Mouse (Mus musculus): ENCODE results near the gene Rps15. TPM values are rescaled to one million over a fixed set of nuclear protein-coding genes. Genes with fewer than 3 reads are reported as not detected.

Rps15 gene
- polyA plus RNA-seq, 1 experiment from 2014 or later = 708 TPM

DNA sequence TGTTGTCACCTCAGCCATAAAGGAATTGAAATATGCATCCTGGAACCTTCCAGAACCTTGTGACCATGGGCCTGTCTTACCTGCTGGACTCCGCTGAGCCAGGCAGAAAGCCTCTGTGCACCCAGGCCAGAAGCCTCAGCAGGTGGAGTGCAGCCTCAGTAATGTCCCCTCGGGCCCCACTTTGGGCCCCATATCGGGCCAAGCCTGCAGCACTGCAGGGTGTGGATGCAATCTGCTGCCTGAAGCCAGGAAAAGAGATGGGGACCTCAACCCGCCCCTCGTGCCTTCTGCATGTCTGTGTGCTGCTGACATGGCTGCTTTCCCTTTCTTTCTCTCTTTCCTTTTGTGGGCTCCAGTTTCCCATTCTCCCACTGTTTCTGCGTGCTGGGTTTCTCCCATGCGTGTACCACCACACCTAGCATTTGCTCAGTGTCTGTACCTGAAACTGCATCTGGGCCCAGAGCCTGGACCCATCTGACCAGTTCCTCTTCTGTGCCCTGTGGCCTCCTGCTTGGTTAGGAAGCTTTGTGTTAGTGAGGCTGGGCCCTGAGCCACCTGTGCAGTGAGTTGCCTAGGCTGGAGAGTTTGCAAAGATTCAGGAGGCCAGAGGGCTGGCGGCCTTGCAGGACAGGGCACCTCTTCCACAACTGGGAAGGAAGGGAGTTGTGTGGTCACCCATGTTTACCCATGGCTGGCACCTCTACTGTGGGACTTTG is 20.2 kb upstream of the Rps15 start:
- H3K27ac ChIP-seq (ENCODE audit: low read depth, low read length) = peak overlapping the region; percentile 87
- ATAC-seq = peak; percentile 30; the same call in 1 of the 2 replicates
- TF ChIP-seq CTCF (IDR thresholded peaks at IDR 0.05; ENCODE audit: low read depth) = no peak
- peaks cover 31% of the 10 kb centered on the region for H3K36me3 ChIP-seq (ENCODE audit: control insufficient read depth, insufficient read depth)
- 0 out of 2 replicates have a peak, but pooled peaks cover 6% of the 10 kb centered on the region for H3K4me1 ChIP-seq (replicated peaks; ENCODE audit: control insufficient read depth, insufficient read depth, low read length)
- H3K27me3 ChIP-seq (replicated peaks; ENCODE audit: control insufficient read depth, insufficient read depth, low read length) = no peaks in the 10 kb centered on the region
- 51% methylated on average over 8 of the region's 8 CpGs for WGBS
- H3K9ac ChIP-seq (ENCODE audit: low read depth, low read length) = no peak overlapping the region
- H3K4me2 ChIP-seq (replicated peaks; ENCODE audit: low read depth) = peak overlapping the region; percentile 27; the same call in 1 of the 2 replicates
- H3K9me3 ChIP-seq (ENCODE audit: control insufficient read depth) = no peaks in the 10 kb centered on the region
- no peak overlapping the region for H3K4me3 ChIP-seq (ENCODE audit: low read depth, low read length)

DNA sequence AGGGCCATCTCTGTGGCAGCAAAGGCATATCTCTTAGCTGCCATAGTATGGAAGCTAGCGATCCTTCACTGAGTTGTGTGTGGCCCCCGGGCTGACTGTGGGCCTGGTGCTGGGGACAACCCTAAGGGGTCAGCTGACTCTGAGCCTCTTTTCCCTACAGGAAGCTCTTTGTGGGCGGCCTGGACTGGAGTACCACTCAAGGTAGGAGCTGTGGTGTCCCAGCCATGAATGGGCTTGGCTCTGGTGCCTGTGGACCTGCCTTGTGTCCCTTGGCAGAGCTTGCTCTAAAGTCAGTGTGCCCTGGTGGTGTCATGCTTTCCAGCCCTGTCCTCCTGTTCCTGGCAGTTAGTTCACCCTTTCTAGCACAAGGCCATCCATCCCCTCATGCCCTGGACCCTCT is 18.4 kb upstream of the Rps15 start:
- no peak for TF ChIP-seq CTCF (IDR thresholded peaks at IDR 0.05; ENCODE audit: low read depth)
- peaks cover 50% of the 10 kb centered on the region for H3K36me3 ChIP-seq (ENCODE audit: control insufficient read depth, insufficient read depth)
- WGBS = 77% methylated on average over 3 of the region's 3 CpGs
- H3K9ac ChIP-seq (ENCODE audit: low read depth, low read length) = no peak overlapping the region
- no peaks in the 10 kb centered on the region for H3K27me3 ChIP-seq (replicated peaks; ENCODE audit: control insufficient read depth, insufficient read depth, low read length)
- 0 out of 2 replicates have a peak overlapping the region, but pooled peaks have one; percentile 7 for H3K4me2 ChIP-seq (replicated peaks; ENCODE audit: low read depth)
- no peak overlapping the region for H3K4me3 ChIP-seq (ENCODE audit: low read depth, low read length)
- H3K4me1 ChIP-seq (replicated peaks; ENCODE audit: control insufficient read depth, insufficient read depth, low read length) = 0 out of 2 replicates have a peak, but pooled peaks cover 6% of the 10 kb centered on the region
- no peak for ATAC-seq
- no peaks in the 10 kb centered on the region for H3K9me3 ChIP-seq (ENCODE audit: control insufficient read depth)
- peak overlapping the region; percentile 23; the same call in 1 of the 2 replicates for H3K27ac ChIP-seq (ENCODE audit: low read depth, low read length)

DNA sequence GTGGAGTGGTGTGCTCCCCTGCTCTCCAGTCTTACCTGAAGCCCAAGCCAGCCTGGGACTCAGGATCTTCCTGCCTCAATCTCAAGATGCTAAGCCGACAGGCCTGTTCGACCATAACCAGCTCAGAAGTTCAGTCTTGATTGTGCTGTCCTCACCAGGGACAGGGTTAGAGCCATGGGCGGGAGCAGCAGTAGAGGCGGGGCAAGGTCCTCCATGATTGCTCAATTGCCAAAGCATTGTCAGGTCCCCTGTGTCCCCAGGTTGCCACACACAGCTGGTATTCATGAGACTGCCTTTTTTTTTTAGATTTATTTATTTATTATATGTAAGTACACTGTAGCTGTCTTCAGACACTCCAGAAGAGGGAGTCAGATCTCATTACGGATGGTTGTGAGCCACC is 16.0 kb upstream of the Rps15 start:
- H3K27ac ChIP-seq (ENCODE audit: low read depth, low read length) = no peak overlapping the region
- peaks cover 69% of the 10 kb centered on the region for H3K36me3 ChIP-seq (ENCODE audit: control insufficient read depth, insufficient read depth)
- H3K4me1 ChIP-seq (replicated peaks; ENCODE audit: control insufficient read depth, insufficient read depth, low read length) = 0 out of 2 replicates have a peak, but pooled peaks cover 3% of the 10 kb centered on the region
- no peaks in the 10 kb centered on the region for H3K9me3 ChIP-seq (ENCODE audit: control insufficient read depth)
- H3K27me3 ChIP-seq (replicated peaks; ENCODE audit: control insufficient read depth, insufficient read depth, low read length) = no peaks in the 10 kb centered on the region
- no peak overlapping the region for H3K4me2 ChIP-seq (replicated peaks; ENCODE audit: low read depth)
- peak; percentile 70 for ATAC-seq
- no peak overlapping the region for H3K4me3 ChIP-seq (ENCODE audit: low read depth, low read length)
- no peak overlapping the region for H3K9ac ChIP-seq (ENCODE audit: low read depth, low read length)
- 0 out of 2 replicates have a peak, but pooled peaks have one; percentile 5 for TF ChIP-seq CTCF (IDR thresholded peaks at IDR 0.05; ENCODE audit: low read depth)
- 44% methylated on average over 5 of the region's 5 CpGs for WGBS

DNA sequence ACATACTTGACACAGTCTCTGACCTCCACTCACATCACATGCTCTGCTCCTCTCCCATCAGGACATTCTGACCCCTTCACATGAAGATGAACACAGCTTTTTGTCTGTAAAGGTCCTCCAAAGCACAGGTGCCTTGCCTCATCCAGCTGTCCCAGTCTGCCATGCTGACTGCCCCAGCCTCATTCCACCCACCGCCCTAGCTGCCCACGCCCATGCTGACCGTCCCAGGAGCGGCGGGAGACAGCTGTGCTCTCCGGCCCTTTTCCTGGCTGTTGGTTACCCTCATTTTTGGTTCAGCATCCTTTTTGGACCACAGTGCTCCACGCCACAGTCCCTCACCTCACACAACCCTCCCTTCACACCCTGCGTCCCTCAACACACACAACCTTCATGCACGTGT is 13.9 kb upstream of the Rps15 start:
- Histone ChIP-seq H3K4me3 (ENCODE audit: low read depth, low read length) (no peak overlapping the region), H3K4me1 (replicated peaks; ENCODE audit: control insufficient read depth, insufficient read depth, low read length) (0 out of 2 replicates have a peak, but pooled peaks cover 5% of the 10 kb centered on the region), H3K27ac (ENCODE audit: low read depth, low read length) (0 out of 2 replicates have a peak overlapping the region, but pooled peaks have one; percentile 21), H3K9me3 (ENCODE audit: control insufficient read depth) (no peaks in the 10 kb centered on the region), H3K36me3 (ENCODE audit: control insufficient read depth, insufficient read depth) (peaks cover 80% of the 10 kb centered on the region), H3K4me2 (replicated peaks; ENCODE audit: low read depth) (no peak overlapping the region), H3K9ac (ENCODE audit: low read depth, low read length) (no peak overlapping the region), H3K27me3 (replicated peaks; ENCODE audit: control insufficient read depth, insufficient read depth, low read length) (no peaks in the 10 kb centered on the region)
- no peak for ATAC-seq
- TF ChIP-seq CTCF (IDR thresholded peaks at IDR 0.05; ENCODE audit: low read depth) = no peak
- 92% methylated on average over 9 of the region's 9 CpGs for WGBS

DNA sequence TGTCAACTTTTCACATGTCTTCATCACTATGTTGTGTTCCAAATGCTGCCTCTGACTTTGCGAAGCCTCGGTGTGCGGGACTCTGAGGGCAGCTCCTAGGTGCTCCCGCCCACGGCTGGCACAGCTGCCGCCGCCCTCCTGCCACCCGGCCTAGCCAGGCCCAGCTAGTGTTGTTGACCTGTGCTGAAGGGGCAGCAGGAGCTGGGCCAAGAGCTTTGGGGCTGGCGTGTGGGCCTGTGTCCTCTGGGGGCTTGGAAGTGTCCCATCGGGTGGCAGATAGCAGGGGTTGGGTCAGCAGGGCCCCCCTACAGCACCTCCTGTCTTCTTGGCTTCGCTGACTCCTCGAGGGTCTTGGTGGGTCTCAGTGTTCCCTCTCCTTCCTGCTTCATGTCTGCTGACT is 13.0 kb upstream of the Rps15 start:
- 87% methylated on average over 12 of the region's 12 CpGs for WGBS
- no peak for ATAC-seq
- no peak overlapping the region for H3K27ac ChIP-seq (ENCODE audit: low read depth, low read length)
- peaks cover 88% of the 10 kb centered on the region for H3K36me3 ChIP-seq (ENCODE audit: control insufficient read depth, insufficient read depth)
- TF ChIP-seq CTCF (IDR thresholded peaks at IDR 0.05; ENCODE audit: low read depth) = no peak
- no peaks in the 10 kb centered on the region for H3K9me3 ChIP-seq (ENCODE audit: control insufficient read depth)
- no peak overlapping the region for H3K9ac ChIP-seq (ENCODE audit: low read depth, low read length)
- no peak overlapping the region for H3K4me2 ChIP-seq (replicated peaks; ENCODE audit: low read depth)
- H3K4me3 ChIP-seq (ENCODE audit: low read depth, low read length) = no peak overlapping the region
- H3K27me3 ChIP-seq (replicated peaks; ENCODE audit: control insufficient read depth, insufficient read depth, low read length) = no peaks in the 10 kb centered on the region
- H3K4me1 ChIP-seq (replicated peaks; ENCODE audit: control insufficient read depth, insufficient read depth, low read length) = 0 out of 2 replicates have a peak, but pooled peaks cover 5% of the 10 kb centered on the region

DNA sequence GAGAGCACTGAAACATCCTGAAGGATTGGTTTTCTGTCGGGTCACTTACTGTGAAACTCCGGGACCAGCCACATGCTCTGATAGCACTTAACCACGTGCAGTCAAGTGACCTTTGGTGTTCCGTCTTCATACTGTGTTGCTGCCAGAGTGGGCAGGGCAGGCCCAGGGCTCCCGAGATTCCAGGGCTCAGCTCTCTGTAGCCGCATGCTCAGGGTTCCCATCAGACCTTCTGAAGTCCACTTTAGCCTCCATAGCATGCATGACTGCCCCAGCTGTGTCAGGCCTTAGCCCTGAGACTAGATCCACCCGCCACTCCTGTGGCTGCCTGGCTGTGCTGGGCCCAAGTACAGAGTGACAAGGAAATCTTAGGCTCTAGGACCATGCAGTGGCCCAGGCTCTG is 10.9 kb upstream of the Rps15 start:
- H3K9ac ChIP-seq (ENCODE audit: low read depth, low read length) = 0 out of 2 replicates have a peak overlapping the region, but pooled peaks have one; percentile 22
- H3K9me3 ChIP-seq (ENCODE audit: control insufficient read depth) = no peaks in the 10 kb centered on the region
- ATAC-seq = peak; percentile 54
- no peaks in the 10 kb centered on the region for H3K27me3 ChIP-seq (replicated peaks; ENCODE audit: control insufficient read depth, insufficient read depth, low read length)
- 45% methylated on average over 7 of the region's 7 CpGs for WGBS
- no peak overlapping the region for H3K4me3 ChIP-seq (ENCODE audit: low read depth, low read length)
- H3K36me3 ChIP-seq (ENCODE audit: control insufficient read depth, insufficient read depth) = peaks cover 90% of the 10 kb centered on the region
- no peak for TF ChIP-seq CTCF (IDR thresholded peaks at IDR 0.05; ENCODE audit: low read depth)
- H3K27ac ChIP-seq (ENCODE audit: low read depth, low read length) = peak overlapping the region; percentile 79
- H3K4me1 ChIP-seq (replicated peaks; ENCODE audit: control insufficient read depth, insufficient read depth, low read length) = 0 out of 2 replicates have a peak, but pooled peaks cover 5% of the 10 kb centered on the region
- H3K4me2 ChIP-seq (replicated peaks; ENCODE audit: low read depth) = peak overlapping the region; percentile 9; the same call in 1 of the 2 replicates
